Mouse (Mus musculus) midbrain, embryonic 10.5 days (tissue): ENCODE measurements at regions not wholly inside any gene's neighbourhood (a gene's known extent, or its start where the extent isn't known, plus 50 kb on each side); places are given as distances from the start of the nearest gene placed in this dataset.

Source experiments
- DNase-seq: peaks from one replicate; pipeline ENCODE4 v3.0.0-alpha.2; 2017; ENCODE audit warnings: low spot score
- H3K27ac ChIP-seq: fragments of 300-500 bp; sonication (generic); replicated peaks from 2 replicates; pipeline ENCODE4 v1.5.1; 2016; ENCODE audit warnings: mild to moderate bottlenecking
- H3K27me3 ChIP-seq: fragments of 300-500 bp; sonication (generic); 2 replicates; pipeline ENCODE4 v1.6.1; 2016; ENCODE audit warnings: low read depth, mild to moderate bottlenecking; ENCODE audit not compliant: poor library complexity, severe bottlenecking
- H3K36me3 ChIP-seq: fragments of 300-500 bp; sonication (generic); 2 replicates; pipeline ENCODE4 v1.6.1; 2016; ENCODE audit warnings: mild to moderate bottlenecking, moderate library complexity
- H3K4me1 ChIP-seq: fragments of 300-500 bp; sonication (generic); 2 replicates; pipeline ENCODE4 v1.6.1; 2016
- H3K4me3 ChIP-seq: fragments of 300-500 bp; sonication (generic); 2 replicates; pipeline ENCODE4 v1.5.1; 2016; ENCODE audit warnings: mild to moderate bottlenecking, moderate library complexity
- H3K9me3 ChIP-seq: fragments of 300-500 bp; sonication (generic); replicated peaks from 2 replicates; pipeline ENCODE4 v1.6.1; 2016; ENCODE audit warnings: mild to moderate bottlenecking
- WGBS: fragments of 180-500 bp; shearing (Covaris S2); methylation state at CpG from one replicate; pipeline ENCODE4 v1.1.7; 2016; 5-methylcytosine and 5-hydroxymethylcytosine counted together

DNA sequence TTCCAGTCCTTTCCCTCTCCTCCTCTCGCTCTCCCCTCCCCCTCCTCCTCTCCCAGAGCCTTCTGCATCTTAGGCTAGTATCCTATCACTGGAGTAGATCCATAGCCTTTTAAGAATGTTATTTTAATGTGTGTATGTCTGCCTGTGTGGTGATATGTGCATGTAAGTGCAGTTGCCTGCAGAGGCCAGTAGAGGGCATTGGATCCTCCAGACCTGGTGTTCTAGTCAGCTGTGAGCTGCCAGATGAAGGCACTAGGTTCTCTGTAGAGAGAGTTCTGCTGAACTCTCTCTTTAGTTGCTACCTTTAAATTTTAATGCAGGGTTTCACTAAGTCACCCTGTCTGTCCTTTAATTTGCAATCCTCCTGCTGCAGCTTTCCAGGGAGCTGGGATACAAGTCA, 83.9 kb upstream of the Id2 start:
- Histone ChIP-seq H3K27me3 (no peaks in the 10 kb centered on the region), H3K36me3 (no peaks in the 10 kb centered on the region), H3K9me3 (peaks cover 9% of the 10 kb centered on the region; the same call in 1 of the 2 replicates), H3K4me3 (no peak overlapping the region), H3K4me1 (0 out of 2 replicates have a peak, but pooled peaks cover 4% of the 10 kb centered on the region), H3K27ac (no peak overlapping the region)
- DNase-seq = no peak
- WGBS = 88% methylated on average over 1 of the region's 1 CpGs

DNA sequence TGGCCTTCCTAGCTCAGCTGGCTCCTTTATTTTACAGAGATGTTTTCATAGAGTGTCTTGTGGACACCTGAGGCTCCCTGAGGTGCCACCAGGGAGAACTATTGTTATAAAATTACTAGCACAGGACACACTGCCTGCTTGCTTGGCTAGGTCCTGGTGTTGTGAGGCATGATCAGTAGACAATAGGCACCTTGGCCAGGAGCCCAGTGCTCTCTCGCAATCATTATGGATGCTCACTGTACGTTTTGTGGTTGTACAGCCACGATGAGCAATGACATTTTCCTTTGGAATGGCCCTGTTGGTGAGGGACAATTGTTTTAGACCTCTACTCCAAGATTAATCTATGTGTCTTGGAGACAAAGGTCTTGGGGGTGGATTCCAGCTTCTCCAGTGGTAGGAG, 83.3 kb upstream of the Id2 start:
- Histone ChIP-seq H3K27me3 (no peaks in the 10 kb centered on the region), H3K27ac (peak overlapping the region; percentile 46), H3K36me3 (no peaks in the 10 kb centered on the region), H3K4me1 (0 out of 2 replicates have a peak, but pooled peaks cover 4% of the 10 kb centered on the region), H3K9me3 (peaks cover 9% of the 10 kb centered on the region; the same call in 1 of the 2 replicates), H3K4me3 (no peak overlapping the region)
- 88% methylated on average over 3 of the region's 3 CpGs for WGBS
- no peak for DNase-seq

DNA sequence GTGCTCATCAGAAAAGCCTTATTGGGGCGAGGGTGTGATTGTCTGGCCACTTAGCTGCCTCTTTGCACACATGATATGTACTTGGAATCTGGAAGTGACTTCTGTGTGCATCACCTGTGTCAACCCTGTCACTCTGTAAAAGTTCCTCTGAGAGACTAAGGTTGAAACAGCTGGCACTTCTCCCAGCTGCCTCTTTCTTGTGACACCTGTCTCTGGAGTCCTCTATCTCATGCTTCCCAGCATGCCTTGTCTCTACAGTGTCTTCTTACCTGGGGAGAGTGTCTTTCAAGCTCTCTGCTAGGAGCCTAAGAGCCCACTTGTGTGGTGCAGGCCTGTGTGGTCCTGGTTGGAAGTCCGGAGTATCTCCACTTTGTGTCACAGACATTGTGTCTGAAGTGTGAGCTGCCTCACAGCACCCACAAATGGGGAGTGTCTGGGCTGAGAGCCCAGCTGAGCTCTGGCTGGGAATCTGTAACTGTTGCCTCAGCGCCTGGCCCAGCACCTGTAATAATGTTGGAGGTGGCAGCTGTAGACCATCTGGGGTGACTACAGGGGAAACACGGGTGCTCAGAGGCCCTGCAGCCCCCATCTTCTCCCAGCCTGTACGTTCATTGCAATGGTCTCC, 81.7 kb upstream of the Id2 start:
- H3K4me1 ChIP-seq = 0 out of 2 replicates have a peak, but pooled peaks cover 4% of the 10 kb centered on the region
- DNase-seq = no peak
- WGBS = 91% methylated on average over 5 of the region's 5 CpGs
- peak overlapping the region; percentile 2; the same call in 1 of the 2 replicates for H3K27ac ChIP-seq
- H3K9me3 ChIP-seq = peaks cover 9% of the 10 kb centered on the region; the same call in 1 of the 2 replicates
- no peaks in the 10 kb centered on the region for H3K36me3 ChIP-seq
- no peak overlapping the region for H3K4me3 ChIP-seq
- no peaks in the 10 kb centered on the region for H3K27me3 ChIP-seq

- no peak for DNase-seq
- no peaks in the 10 kb centered on the region for H3K27me3 ChIP-seq
- no peak overlapping the region for H3K4me3 ChIP-seq
- 86% methylated on average over 3 of the region's 3 CpGs for WGBS
- peaks cover 9% of the 10 kb centered on the region; the same call in 1 of the 2 replicates for H3K9me3 ChIP-seq
- no peaks in the 10 kb centered on the region for H3K36me3 ChIP-seq
- H3K4me1 ChIP-seq = 0 out of 2 replicates have a peak, but pooled peaks cover 4% of the 10 kb centered on the region
- no peak overlapping the region for H3K27ac ChIP-seq
Measured at GRCm38 (mm10) chr12:25177827-25178226, 80.9 kb upstream of the Id2 start.

DNA sequence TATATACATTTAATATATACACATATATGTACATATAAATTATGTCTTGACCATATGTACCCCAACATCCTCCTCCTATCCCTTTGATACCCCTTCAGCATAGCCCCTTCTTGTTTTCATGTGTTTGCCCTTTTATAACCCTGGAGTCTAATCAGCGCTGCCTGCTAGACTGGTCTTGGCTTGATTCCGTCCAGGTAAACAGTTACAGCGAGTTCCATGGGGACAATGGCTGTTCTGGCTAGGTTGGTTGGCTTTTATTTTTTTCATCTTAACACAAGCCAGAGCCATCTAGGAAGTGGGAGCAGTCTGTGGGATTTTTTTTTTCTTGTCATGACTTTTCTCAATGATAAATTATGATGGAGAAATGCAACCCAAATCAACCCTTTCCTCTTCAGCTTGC, 79.6 kb upstream of the Id2 start:
- DNase-seq = no peak
- Histone ChIP-seq H3K27ac (no peak overlapping the region), H3K36me3 (no peaks in the 10 kb centered on the region), H3K4me3 (no peak overlapping the region), H3K4me1 (peaks cover 4% of the 10 kb centered on the region; the same call in 1 of the 2 replicates), H3K9me3 (peaks cover 9% of the 10 kb centered on the region; the same call in 1 of the 2 replicates), H3K27me3 (no peaks in the 10 kb centered on the region)
- 93% methylated on average over 3 of the region's 3 CpGs for WGBS

DNA sequence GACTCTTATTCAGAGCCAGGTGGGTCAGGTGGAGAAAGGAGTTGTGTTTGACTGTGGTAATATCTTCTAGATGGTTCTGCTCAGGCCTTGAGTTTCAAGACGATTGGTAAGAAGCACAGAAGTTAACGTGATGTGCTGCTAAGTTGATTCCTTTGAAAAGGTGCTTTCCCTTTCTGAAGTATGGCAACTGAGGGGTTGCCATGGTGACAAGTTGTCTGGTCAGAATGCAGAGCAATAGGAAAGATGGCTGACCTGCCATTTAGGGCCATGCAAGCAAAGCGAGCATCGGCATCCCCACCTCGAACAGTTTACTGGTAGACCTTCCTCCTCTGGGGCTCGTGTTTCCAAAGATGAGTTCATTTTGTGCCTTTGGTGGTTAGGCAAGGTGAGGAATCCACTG, 76.1 kb upstream of the Id2 start:
- H3K27ac ChIP-seq = 0 out of 2 replicates have a peak overlapping the region, but pooled peaks have one; percentile 10
- H3K36me3 ChIP-seq = no peaks in the 10 kb centered on the region
- H3K27me3 ChIP-seq = no peaks in the 10 kb centered on the region
- H3K4me1 ChIP-seq = peaks cover 4% of the 10 kb centered on the region; the same call in 1 of the 2 replicates
- no peak overlapping the region for H3K4me3 ChIP-seq
- 84% methylated on average over 6 of the region's 6 CpGs for WGBS
- H3K9me3 ChIP-seq = no peaks in the 10 kb centered on the region
- no peak for DNase-seq

GRCm38 (mm10) chr12:25172450-25172849, 75.5 kb upstream of the Id2 start:
- H3K4me1 ChIP-seq = peaks cover 5% of the 10 kb centered on the region; the same call in 1 of the 2 replicates
- no peaks in the 10 kb centered on the region for H3K27me3 ChIP-seq
- 87% methylated on average over 4 of the region's 4 CpGs for WGBS

GRCm38 (mm10) chr12:25169611-25170010, 72.7 kb upstream of the Id2 start:
- Histone ChIP-seq H3K27ac (no peak overlapping the region), H3K36me3 (no peaks in the 10 kb centered on the region), H3K4me1 (peaks cover 11% of the 10 kb centered on the region), H3K27me3 (0 out of 2 replicates have a peak, but pooled peaks cover 14% of the 10 kb centered on the region), H3K4me3 (no peak overlapping the region), H3K9me3 (no peaks in the 10 kb centered on the region)
- no peak for DNase-seq
- WGBS = 91% methylated on average over 3 of the region's 3 CpGs

More at GRCm38 (mm10) chr12:25172450-25172849, 75.5 kb upstream of the Id2 start:
- no peaks in the 10 kb centered on the region for H3K9me3 ChIP-seq
- H3K4me3 ChIP-seq = no peak overlapping the region
- no peaks in the 10 kb centered on the region for H3K36me3 ChIP-seq
- 0 out of 2 replicates have a peak overlapping the region, but pooled peaks have one; percentile 10 for H3K27ac ChIP-seq
- no peak for DNase-seq

- H3K9me3 ChIP-seq = no peaks in the 10 kb centered on the region
- WGBS = 93% methylated on average over 5 of the region's 5 CpGs
- H3K4me3 ChIP-seq = no peak overlapping the region
- H3K27ac ChIP-seq = no peak overlapping the region
- 0 out of 2 replicates have a peak, but pooled peaks cover 14% of the 10 kb centered on the region for H3K27me3 ChIP-seq
- peaks cover 26% of the 10 kb centered on the region for H3K4me1 ChIP-seq
- DNase-seq = no peak
- H3K36me3 ChIP-seq = no peaks in the 10 kb centered on the region
Measured at GRCm38 (mm10) chr12:25168213-25168545, 71.2 kb upstream of the Id2 start.

DNA sequence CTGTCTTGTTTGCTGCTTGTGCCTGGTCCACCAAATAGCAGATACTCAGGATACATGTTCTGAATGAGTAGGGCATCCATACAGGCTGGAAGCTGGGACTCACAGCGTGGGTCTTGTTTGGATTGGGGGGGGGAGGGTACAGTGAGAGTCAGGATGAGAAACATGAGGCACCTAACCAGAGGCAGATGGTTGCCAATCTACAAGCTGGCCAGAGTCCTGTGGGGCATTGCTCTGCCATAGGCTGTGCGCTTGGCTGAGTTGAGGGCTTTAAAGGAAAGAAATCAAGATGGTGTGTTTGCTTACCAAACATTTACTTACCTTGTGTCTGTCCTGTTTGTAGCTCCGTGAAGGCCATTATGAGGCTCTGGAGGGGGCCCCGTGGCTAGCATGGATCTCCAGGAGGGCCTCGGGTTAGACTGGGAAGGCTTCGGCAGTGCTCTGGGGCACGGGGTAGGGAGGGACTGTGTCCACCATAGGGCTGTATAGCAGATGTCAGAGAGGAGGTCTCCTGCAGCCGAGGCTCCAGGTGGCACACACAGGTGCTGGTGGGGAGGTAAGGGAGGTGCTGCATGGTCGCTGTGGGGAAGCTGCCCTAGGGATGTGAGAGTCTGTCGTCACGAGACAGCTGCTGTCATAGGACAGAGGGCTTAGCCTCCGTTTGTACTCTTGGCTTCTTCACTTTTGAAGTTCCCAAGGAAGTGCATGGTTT, 70.7 kb upstream of the Id2 start:
- no peaks in the 10 kb centered on the region for H3K9me3 ChIP-seq
- 0 out of 2 replicates have a peak, but pooled peaks cover 14% of the 10 kb centered on the region for H3K27me3 ChIP-seq
- peaks cover 31% of the 10 kb centered on the region for H3K4me1 ChIP-seq
- no peak for DNase-seq
- no peak overlapping the region for H3K27ac ChIP-seq
- no peak overlapping the region for H3K4me3 ChIP-seq
- 59% methylated on average over 12 of the region's 12 CpGs for WGBS
- H3K36me3 ChIP-seq = no peaks in the 10 kb centered on the region

- Histone ChIP-seq H3K27me3 (0 out of 2 replicates have a peak, but pooled peaks cover 14% of the 10 kb centered on the region), H3K27ac (0 out of 2 replicates have a peak overlapping the region, but pooled peaks have one; percentile 19), H3K36me3 (no peaks in the 10 kb centered on the region), H3K9me3 (no peaks in the 10 kb centered on the region), H3K4me3 (no peak overlapping the region), H3K4me1 (peaks cover 36% of the 10 kb centered on the region)
- 68% methylated on average over 2 of the region's 2 CpGs for WGBS
- DNase-seq = no peak
Measured at GRCm38 (mm10) chr12:25166525-25166924, 69.6 kb upstream of the Id2 start.

DNA sequence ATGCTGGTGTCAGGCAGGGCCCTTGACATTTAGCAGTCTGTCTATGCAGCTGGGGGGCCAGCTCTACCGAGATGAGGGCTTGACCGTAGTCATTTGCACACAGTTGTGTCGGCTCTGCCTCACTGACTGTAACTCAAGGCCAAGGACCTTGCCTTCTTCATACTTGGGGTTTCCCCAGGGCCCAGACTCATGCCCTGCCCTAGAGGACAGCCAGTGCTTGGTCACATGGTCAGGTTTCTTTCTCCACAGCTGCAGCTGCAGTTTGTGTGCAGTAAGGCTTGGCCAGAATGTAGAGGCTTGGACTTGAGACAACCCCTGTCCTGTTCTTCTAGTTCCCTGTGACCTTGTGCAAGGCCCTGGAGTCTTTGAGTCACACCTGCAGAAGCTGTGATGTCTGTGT, 68.7 kb upstream of the Id2 start:
- WGBS = 76% methylated on average over 3 of the region's 3 CpGs
- H3K4me3 ChIP-seq = no peak overlapping the region
- no peaks in the 10 kb centered on the region for H3K36me3 ChIP-seq
- no peak for DNase-seq
- 0 out of 2 replicates have a peak overlapping the region, but pooled peaks have one; percentile 13 for H3K27ac ChIP-seq
- 0 out of 2 replicates have a peak, but pooled peaks cover 14% of the 10 kb centered on the region for H3K27me3 ChIP-seq
- peaks cover 44% of the 10 kb centered on the region for H3K4me1 ChIP-seq
- H3K9me3 ChIP-seq = no peaks in the 10 kb centered on the region

DNA sequence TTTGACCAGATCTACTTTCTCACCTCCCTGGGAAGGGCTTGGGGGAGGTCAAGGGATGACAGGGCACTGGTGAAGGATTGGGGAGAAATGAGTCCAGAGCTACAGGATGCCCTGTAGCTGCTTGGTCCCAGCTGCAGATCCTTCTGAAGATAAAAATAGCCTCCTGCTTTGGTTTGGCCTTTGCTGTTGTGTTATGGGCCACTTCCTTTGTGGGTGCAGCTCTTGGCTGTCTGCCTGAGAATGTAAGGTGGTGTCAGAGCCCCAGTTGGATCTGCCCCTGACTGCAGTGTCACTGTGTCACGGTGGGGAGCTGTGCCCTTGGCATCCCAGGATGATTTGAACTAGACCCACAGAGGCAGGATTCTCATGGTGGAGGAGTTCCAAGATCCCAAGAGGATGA, 67.8 kb upstream of the Id2 start:
- no peaks in the 10 kb centered on the region for H3K9me3 ChIP-seq
- 71% methylated on average over 1 of the region's 1 CpGs for WGBS
- H3K36me3 ChIP-seq = no peaks in the 10 kb centered on the region
- H3K27me3 ChIP-seq = 0 out of 2 replicates have a peak, but pooled peaks cover 14% of the 10 kb centered on the region
- H3K27ac ChIP-seq = 0 out of 2 replicates have a peak overlapping the region, but pooled peaks have one; percentile 3
- H3K4me1 ChIP-seq = peaks cover 53% of the 10 kb centered on the region
- DNase-seq = no peak
- no peak overlapping the region for H3K4me3 ChIP-seq
